Mouse (Mus musculus): Measurements from ENCODE around the gene 0610009B22Rik. TPM values are rescaled to one million over a fixed set of nuclear protein-coding genes. Genes with fewer than 3 reads are reported as not detected.

0610009B22Rik gene
- total RNA-seq, 2 experiments from 2014 or later = 13.8 to 27.6 TPM

GRCm38 (mm10) chr11:51662632-51663031 lies 26.0 kb downstream of the 0610009B22Rik start:
- ATAC-seq (replicated peaks; ENCODE audit: low FRiP score, low TSS enrichment, poor library complexity, severe bottlenecking) = no peak

- ATAC-seq (replicated peaks; ENCODE audit: low FRiP score, low TSS enrichment, poor library complexity, severe bottlenecking) = no peak
Observed at GRCm38 (mm10) chr11:51661867-51662365, 26.8 kb downstream of the 0610009B22Rik start.

DNA sequence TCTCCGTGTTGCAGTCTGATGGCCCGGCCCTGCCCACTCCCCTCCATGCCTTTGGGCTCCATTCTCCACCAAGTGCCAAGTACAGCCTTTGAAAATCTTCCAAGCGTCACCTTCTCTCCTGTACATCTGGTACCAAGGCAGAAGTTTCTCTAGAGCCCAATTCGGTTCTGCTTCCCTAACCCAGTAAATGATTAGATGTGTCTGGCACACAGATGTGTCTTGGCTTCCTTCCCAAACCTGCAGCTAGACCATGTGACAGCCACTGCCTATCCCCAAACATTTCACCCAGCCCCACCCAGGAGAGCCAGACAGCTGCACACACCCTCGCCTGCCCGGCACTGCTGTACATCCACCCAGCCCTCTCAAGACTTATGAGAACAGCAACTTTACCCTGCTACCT lies 30.0 kb downstream of the 0610009B22Rik start:
- ATAC-seq (replicated peaks; ENCODE audit: low FRiP score, low TSS enrichment, poor library complexity, severe bottlenecking) = peak; percentile 98

GRCm38 (mm10) chr11:51658291-51658690 lies 30.4 kb downstream of the 0610009B22Rik start:
- ATAC-seq (replicated peaks; ENCODE audit: low FRiP score, low TSS enrichment, poor library complexity, severe bottlenecking) = no peak

GRCm38 (mm10) chr11:51656798-51657521 lies 31.7 kb downstream of the 0610009B22Rik start:
- ATAC-seq (replicated peaks; ENCODE audit: low FRiP score, low TSS enrichment, poor library complexity, severe bottlenecking) = no peak

GRCm38 (mm10) chr11:51654891-51655290 lies 33.8 kb downstream of the 0610009B22Rik start:
- ATAC-seq (replicated peaks; ENCODE audit: low FRiP score, low TSS enrichment, poor library complexity, severe bottlenecking) = no peak

- ATAC-seq (replicated peaks; ENCODE audit: low FRiP score, low TSS enrichment, poor library complexity, severe bottlenecking) = no peak
Observed at GRCm38 (mm10) chr11:51653736-51654135, 34.9 kb downstream of the 0610009B22Rik start.

GRCm38 (mm10) chr11:51652889-51653418 lies 35.7 kb downstream of the 0610009B22Rik start:
- no peak for ATAC-seq (replicated peaks; ENCODE audit: low FRiP score, low TSS enrichment, poor library complexity, severe bottlenecking)

DNA sequence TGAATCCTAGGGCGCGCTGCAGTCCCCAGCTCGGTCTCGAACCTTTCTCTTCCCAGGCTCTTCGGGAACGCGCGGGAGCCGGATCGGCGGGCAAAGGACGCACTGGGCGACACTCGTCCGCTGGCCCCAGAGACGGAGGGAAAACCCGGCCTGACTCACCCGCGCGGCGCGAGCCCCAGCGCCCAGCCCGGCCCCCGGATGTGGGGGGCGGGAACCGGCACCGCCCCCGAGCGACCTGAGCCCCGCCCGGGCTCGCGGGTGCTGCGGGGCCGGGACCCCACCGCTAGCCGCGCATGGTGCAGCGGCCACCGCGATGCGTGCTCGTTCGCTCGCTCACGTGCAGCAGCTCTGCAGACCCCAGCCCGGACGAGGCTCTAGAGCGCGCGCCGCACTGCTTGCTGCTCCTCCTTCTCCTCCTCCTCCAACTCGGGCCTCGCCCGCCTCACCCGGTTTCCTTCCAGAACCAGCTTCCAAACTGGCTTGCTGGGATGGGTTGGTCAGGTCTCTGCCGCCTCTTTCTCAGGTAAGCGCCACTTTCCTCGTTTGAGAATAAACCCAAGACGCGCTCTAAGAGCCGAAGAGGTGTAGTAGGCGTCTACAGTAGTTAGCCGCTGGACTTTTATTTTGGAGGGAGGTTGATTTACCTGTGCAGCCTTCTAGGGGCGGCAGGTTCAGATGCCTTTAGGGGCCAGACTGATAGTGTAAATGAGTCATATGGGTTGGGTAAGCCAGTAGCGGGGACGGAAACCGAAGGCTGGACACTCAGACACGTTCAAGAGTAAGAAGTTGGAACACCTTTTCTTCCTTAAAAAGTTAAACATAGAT lies 37.8 kb downstream of the 0610009B22Rik start, which contains the start of the genes N4bp3 and D930048N14Rik:
N4bp3 (minus strand) TSS at position 152 of the 825 bp plus-strand sequence.
D930048N14Rik (plus strand) TSS at position 264 of the 825 bp plus-strand sequence.
- peak; percentile 18; the same call in 1 of the 2 replicates for ATAC-seq (replicated peaks; ENCODE audit: low FRiP score, low TSS enrichment, poor library complexity, severe bottlenecking)

DNA sequence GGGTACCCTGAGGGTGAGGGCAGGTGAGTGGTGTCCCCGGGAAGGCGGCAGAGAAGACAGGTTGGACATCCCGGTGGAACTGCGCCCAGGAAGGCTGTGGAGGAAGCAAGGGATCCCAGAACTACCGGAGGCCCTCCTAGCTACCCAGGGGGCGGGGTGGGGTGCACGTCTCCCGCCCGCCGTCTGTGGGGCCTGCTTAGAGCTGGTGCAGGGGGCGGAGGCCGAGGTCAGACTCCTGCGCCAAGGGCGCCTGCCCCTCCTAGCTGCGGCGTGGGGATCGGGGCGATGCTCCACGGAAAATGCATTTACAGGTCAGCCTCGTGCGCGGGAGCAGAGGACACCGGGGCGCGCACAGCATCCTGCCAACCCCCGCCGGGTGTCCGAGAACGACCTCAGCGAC lies 38.4 kb downstream of the 0610009B22Rik start:
- ATAC-seq (replicated peaks; ENCODE audit: low FRiP score, low TSS enrichment, poor library complexity, severe bottlenecking) = peak; percentile 18; the same call in 1 of the 2 replicates

- no peak for ATAC-seq (replicated peaks; ENCODE audit: low FRiP score, low TSS enrichment, poor library complexity, severe bottlenecking)
Observed at GRCm38 (mm10) chr11:51649889-51650199, 38.8 kb downstream of the 0610009B22Rik start.

DNA sequence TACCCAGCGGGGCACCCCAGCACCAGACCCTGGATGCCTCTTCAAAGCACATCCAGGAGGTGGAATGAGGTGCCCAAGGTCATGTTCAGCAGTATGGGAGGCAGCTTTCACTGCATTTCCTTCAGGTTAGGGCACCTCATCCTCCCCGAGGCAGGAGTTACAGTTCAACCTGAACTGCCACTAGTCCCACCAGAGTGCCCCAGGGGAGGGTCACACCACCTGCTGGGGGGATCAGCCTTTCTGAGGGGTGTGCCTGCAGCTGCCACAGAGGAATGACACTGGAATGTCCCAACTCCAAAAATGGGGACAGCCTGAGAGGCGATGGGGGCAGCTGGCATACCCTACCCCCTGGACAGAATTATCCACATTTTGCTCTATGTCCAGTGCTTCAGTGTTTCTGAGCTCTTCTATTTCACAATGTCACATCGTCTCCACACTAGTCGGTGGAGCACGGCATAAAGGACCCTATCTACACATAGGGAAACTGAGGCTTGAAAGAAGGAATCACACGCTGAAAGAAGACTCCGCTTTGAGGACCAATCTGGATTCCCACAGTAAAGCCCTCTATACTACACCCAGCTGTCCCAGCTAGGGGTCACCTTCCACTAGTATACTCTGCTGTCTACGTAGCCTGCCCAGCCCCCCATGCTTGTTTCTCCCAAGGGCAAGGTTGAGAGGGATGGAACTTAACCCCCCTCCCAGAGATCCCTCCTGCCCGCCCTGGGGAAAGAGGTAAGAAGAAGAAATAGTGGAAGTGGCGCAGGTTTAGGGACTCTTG lies 39.4 kb downstream of the 0610009B22Rik start:
- no peak for ATAC-seq (replicated peaks; ENCODE audit: low FRiP score, low TSS enrichment, poor library complexity, severe bottlenecking)

DNA sequence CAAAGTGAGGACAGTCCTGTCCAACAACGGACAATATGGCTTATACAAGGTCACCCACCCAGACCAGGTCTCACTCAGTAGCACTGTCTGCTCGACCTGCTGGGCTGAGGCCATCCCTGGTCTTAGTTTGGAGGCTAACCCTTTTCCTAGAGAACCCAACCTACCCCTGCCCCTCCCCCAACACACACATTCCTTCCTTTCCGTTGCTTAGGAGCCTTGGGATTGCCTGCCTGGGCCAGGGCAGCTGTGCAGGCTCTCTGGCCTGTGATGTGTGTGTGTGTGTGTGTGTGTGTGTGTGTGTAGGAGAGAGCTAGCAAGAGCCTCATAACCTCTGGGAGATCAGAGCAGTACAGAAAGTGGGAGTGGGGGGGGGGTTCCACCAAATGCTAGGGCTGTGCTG lies 40.1 kb downstream of the 0610009B22Rik start:
- no peak for ATAC-seq (replicated peaks; ENCODE audit: low FRiP score, low TSS enrichment, poor library complexity, severe bottlenecking)

GRCm38 (mm10) chr11:51646751-51647667 lies 41.7 kb downstream of the 0610009B22Rik start:
- peak; percentile 30; the same call in 1 of the 2 replicates for ATAC-seq (replicated peaks; ENCODE audit: low FRiP score, low TSS enrichment, poor library complexity, severe bottlenecking)

- no peak for ATAC-seq (replicated peaks; ENCODE audit: low FRiP score, low TSS enrichment, poor library complexity, severe bottlenecking)
Observed at GRCm38 (mm10) chr11:51646245-51646644, 42.4 kb downstream of the 0610009B22Rik start.

- ATAC-seq (replicated peaks; ENCODE audit: low FRiP score, low TSS enrichment, poor library complexity, severe bottlenecking) = no peak
Observed at GRCm38 (mm10) chr11:51645293-51645692, 43.4 kb downstream of the 0610009B22Rik start.

GRCm38 (mm10) chr11:51644217-51644616 lies 44.5 kb downstream of the 0610009B22Rik start:
- ATAC-seq (replicated peaks; ENCODE audit: low FRiP score, low TSS enrichment, poor library complexity, severe bottlenecking) = no peak

DNA sequence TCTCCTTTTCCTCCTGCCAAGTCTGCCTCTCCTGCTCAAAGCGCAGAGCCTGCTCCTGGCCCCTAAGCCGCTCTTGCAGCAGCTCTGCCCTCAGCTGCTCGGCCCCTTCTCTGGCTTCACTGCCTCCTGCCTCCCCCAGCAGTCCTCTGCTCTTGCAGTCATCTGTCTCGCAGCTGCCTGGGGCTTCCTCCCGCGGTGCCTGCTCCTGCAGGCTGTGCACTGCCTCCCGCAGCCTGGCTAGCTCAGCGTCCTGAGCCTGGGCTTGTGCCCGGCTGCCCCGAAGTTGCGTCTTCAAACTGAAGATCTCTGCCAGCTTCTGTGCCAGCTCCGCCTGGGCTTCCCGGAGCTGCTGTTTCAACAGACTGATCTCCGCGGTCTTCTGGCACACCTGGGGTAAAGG lies 44.9 kb downstream of the 0610009B22Rik start:
- no peak for ATAC-seq (replicated peaks; ENCODE audit: low FRiP score, low TSS enrichment, poor library complexity, severe bottlenecking)

Data from megakaryocyte-erythroid progenitor cell, adult 5-6 weeks (primary cell).